Mouse (Mus musculus): ENCODE data around the gene Stag1. TPM values are rescaled to one million over a fixed set of nuclear protein-coding genes. Genes with fewer than 3 reads are reported as not detected.

Stag1 gene
- total RNA-seq, 1 experiment from 2014 or later: 42.4 TPM

GRCm38 (mm10) chr9:100962903-100963427 lies 365.4 kb downstream of the Stag1 start:
- DNase-seq: no peak

- DNase-seq: no peak
These were observed 365.9 kb downstream of the Stag1 start for GRCm38 (mm10) chr9:100963428-100963912.

- DNase-seq: no peak
These were observed 366.5 kb downstream of the Stag1 start for GRCm38 (mm10) chr9:100964106-100964505.

GRCm38 (mm10) chr9:100969461-100969860 lies 371.9 kb downstream of the Stag1 start:
- no peak for DNase-seq

- DNase-seq: no peak
These were observed 381.1 kb downstream of the Stag1 start for GRCm38 (mm10) chr9:100978666-100979065.

GRCm38 (mm10) chr9:100979260-100979659 lies 381.7 kb downstream of the Stag1 start:
- DNase-seq: no peak

GRCm38 (mm10) chr9:100982786-100983185 lies 385.2 kb downstream of the Stag1 start:
- DNase-seq: no peak

- no peak for DNase-seq
These were observed 387.0 kb downstream of the Stag1 start for GRCm38 (mm10) chr9:100984381-100985310.

- DNase-seq: no peak
These were observed 389.4 kb downstream of the Stag1 start for GRCm38 (mm10) chr9:100987006-100987405.

- no peak for DNase-seq
These were observed 390.3 kb downstream of the Stag1 start for GRCm38 (mm10) chr9:100987850-100988249.

- DNase-seq: no peak
These were observed 393.0 kb downstream of the Stag1 start for GRCm38 (mm10) chr9:100990609-100991008.

- no peak for DNase-seq
These were observed 393.7 kb downstream of the Stag1 start for GRCm38 (mm10) chr9:100991321-100991720.

- no peak for DNase-seq
These were observed 394.6 kb downstream of the Stag1 start for GRCm38 (mm10) chr9:100992191-100992590.

- no peak for DNase-seq
These were observed 396.3 kb downstream of the Stag1 start for GRCm38 (mm10) chr9:100993937-100994336.

GRCm38 (mm10) chr9:100997138-100997537 lies 399.5 kb downstream of the Stag1 start:
- no peak for DNase-seq

GRCm38 (mm10) chr9:101002053-101002452 lies 404.5 kb downstream of the Stag1 start:
- DNase-seq: no peak

- DNase-seq: no peak
These were observed 405.2 kb downstream of the Stag1 start for GRCm38 (mm10) chr9:101002841-101003240.

- no peak for DNase-seq
These were observed 405.7 kb downstream of the Stag1 start for GRCm38 (mm10) chr9:101003302-101003701.

- no peak for DNase-seq
These were observed 408.3 kb downstream of the Stag1 start for GRCm38 (mm10) chr9:101005866-101006265.
